ENCODE assay signal across 8 mouse cellular contexts in the genomic region with DNA sequence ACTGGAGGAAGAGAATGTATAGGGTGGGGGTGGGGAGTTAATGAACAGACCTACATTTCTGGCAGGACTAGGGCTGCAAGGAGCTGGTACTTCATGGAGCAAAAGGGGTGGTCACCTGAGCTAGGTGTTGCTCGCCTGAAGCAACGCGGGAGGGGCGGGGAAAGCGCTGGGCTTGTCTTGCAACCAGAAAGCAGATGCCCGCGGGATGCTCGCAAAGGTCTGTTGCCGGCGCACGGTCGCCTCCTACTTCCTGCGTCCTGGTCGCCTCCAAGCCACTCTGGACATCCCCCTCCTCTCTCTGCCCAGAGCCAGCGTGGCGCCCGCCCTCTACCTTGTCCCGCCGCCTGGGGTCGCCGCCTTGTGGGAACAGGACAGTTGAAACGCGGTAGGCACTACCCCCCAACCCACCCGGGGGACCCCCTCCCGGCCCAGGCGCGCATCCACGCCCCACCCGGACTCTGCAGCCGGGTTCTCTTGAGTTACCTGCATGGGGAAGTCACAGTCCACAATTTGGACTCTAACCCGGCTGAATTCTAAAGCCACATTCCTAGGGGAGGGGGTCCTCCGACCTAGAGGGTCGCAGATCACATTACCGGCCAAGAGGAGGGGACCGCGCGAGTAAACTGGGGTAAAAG. TPM values are rescaled to one million over a fixed set of nuclear protein-coding genes. Genes with fewer than 3 reads are reported as not detected.
A peak's percentile ranks its signal among the peaks of the same experiment; 100 is the strongest.
DNase-seq lines count a peak whose midpoint lies in the region; ATAC-seq and TF ChIP-seq lines count a peak whose summit lies in the region.

No protein-coding gene starts in this region.

- no peaks in the 10 kb centered on the region; the same call in 1 of the 2 replicates for H3K4me1 ChIP-seq in midbrain, embryonic 11.5 days (ENCODE audit: control insufficient read depth, insufficient read depth, low read length)

- H3K27me3 ChIP-seq in Patski: no peaks in the 10 kb centered on the region
- no peaks in the 10 kb centered on the region; the same call in 1 of the 2 replicates for H3K27me3 ChIP-seq in midbrain, embryonic 11.5 days (ENCODE audit: control insufficient read depth, insufficient read depth, low read length)

- POLR2A ChIA-PET in Patski (lab: Charles Lee): interaction anchor here (0.6 to 1.0 kb wide), 2 partner anchors 27 to 69 kb away, joined by 3 to 4 read pairs; no protein-coding TSS in a partner anchor

- WGBS in midbrain, embryonic 11.5 days: under 1% methylated on average over 37 of the region's 37 CpGs

- CTCF ChIA-PET in Patski (lab: Charles Lee): interaction anchor here (0.8 to 1.6 kb wide), 5 partner anchors 26 to 73 kb away, joined by 3 read pairs; no protein-coding TSS in a partner anchor

- no peaks in the 10 kb centered on the region for H3K36me3 ChIP-seq in midbrain, embryonic 11.5 days (ENCODE audit: control insufficient read depth, insufficient read depth, low read length)

- H3K9me3 ChIP-seq in midbrain, embryonic 11.5 days (ENCODE audit: control insufficient read depth, low read length): no peaks in the 10 kb centered on the region

- no peak for ATAC-seq in Patski
- ATAC-seq in midbrain, embryonic 11.5 days (ENCODE audit: low FRiP score): peak; percentile 85

- 0 out of 2 replicates have a peak overlapping the region, but pooled peaks have one; percentile 30 for H3K27ac ChIP-seq in midbrain, embryonic 11.5 days (ENCODE audit: low read depth, low read length)

- peak; percentile 26 to 30 for DNase-seq in gastrocnemius, postnatal 4 days (ENCODE audit: low spot score in 2 of 2)
- DNase-seq in gastrocnemius, adult 18-20 months (ENCODE audit: low spot score): no peak
- no peak for DNase-seq in Patski (ENCODE audit: low read depth, low spot score)
- DNase-seq in embryo, embryonic 11.5 days (ENCODE audit: low read depth, low spot score): peak; percentile 31
- peak; percentile 46 for DNase-seq in heart, postnatal 4 days
- peak; percentile 48 for DNase-seq in left cerebral cortex, postnatal 4 days
- peak; percentile 94 for DNase-seq in midbrain, embryonic 11.5 days (ENCODE audit: low spot score, missing footprints)
- DNase-seq in thymus, adult 18-20 months: peak; percentile 37 to 51

- TF ChIP-seq CTCF in Patski (IDR thresholded peaks at IDR 0.05): peak; percentile 23

- in situ Hi-C loops in Patski (cut with MboI; ENCODE audit: low pct_unique_long_range_greater_than_20kb): loop anchor here (5.0 kb wide), 1 partner anchor 34 kb away; no protein-coding TSS in a partner anchor

- H3K4me3 ChIP-seq in midbrain, embryonic 11.5 days (ENCODE audit: low read depth, low read length): peak overlapping the region; percentile 95

- peak overlapping the region; percentile 91 for H3K9ac ChIP-seq in midbrain, embryonic 11.5 days (ENCODE audit: low read length)

- intact Hi-C loops in left cerebral cortex, postnatal 4 days (cut with DNase I): loop anchor here (1.0 kb wide), 1 partner anchor 95 kb away; no protein-coding TSS in a partner anchor

- H3K4me2 ChIP-seq in midbrain, embryonic 11.5 days: peak overlapping the region; percentile 100

RNA-seq across cellular contexts. Expression of a gene that starts 0.9 kb away (rescaled TPM):
- total RNA-seq in gastrocnemius, postnatal 4 days (2021): 10 to 100 TPM; 26.1 to 28.8 TPM
- 10 to 100 TPM; 17.6 to 18.2 TPM for total RNA-seq in gastrocnemius, adult 18-20 months (2021)
- polyA plus RNA-seq in Patski (2021): 19.6 TPM
- 10 to 100 TPM; 26.0 to 27.4 TPM for total RNA-seq in heart, postnatal 4 days (2021)
- total RNA-seq in left cerebral cortex, postnatal 4 days (2021): 10 to 100 TPM; 34.9 to 38.6 TPM
- 18.1 and 18.3 TPM in 2 replicates for polyA plus RNA-seq in midbrain, embryonic 11.5 days (2014; fragmentation: Nextera tagmentation; extraction: Ambion mirVana)

Comparison
In these comparisons a context has a peak if more than half of its experiments do, and no peak if none do; other contexts are left out.
1. DNase-seq: peak in gastrocnemius, postnatal 4 days (2 of 2), embryo, embryonic 11.5 days (single experiment), heart, postnatal 4 days (single experiment), left cerebral cortex, postnatal 4 days (single experiment), midbrain, embryonic 11.5 days (single experiment) and thymus, adult 18-20 months (2 of 2); none in gastrocnemius, adult 18-20 months (single experiment) and Patski (single experiment).